Mouse (Mus musculus) kidney, postnatal 14 days (tissue): ENCODE measurements around the gene Gtsf1l.

Experiments
- DNase-seq: peaks from one replicate; pipeline ENCODE4 v3.0.0; 2022; ENCODE audit warnings: mixed read lengths

Gtsf1l gene

GRCm38 (mm10) chr2:163087728-163088127 is at the start of gene Gtsf1l:
Gene Gtsf1l (minus strand): TSS chr2:163087855.
- DNase-seq = no peak

- no peak for DNase-seq
Measured at GRCm38 (mm10) chr2:163136996-163137395, 49.3 kb upstream of the Gtsf1l start.

- no peak for DNase-seq
Measured at GRCm38 (mm10) chr2:163135931-163136330, 48.3 kb upstream of the Gtsf1l start.

DNA sequence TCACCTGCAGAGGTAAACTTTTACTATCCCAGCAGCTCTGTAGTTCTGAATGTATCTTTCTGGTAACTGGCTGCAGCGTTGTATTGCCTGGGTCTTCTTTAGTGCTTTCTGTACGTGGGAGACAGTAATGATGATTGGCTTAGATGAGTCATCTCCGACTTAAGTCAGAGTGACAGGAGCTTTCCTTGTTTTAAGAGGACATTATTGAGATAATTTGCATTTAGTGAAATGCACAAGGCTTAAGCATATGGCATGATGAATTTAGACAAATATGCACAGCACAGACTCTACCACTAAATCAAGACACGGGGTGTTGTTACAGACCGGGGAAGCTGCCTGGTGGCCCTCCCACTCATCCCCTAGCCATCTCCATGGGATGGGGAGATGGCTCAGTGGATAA is 44.7 kb upstream of the Gtsf1l start:
- DNase-seq = no peak

DNA sequence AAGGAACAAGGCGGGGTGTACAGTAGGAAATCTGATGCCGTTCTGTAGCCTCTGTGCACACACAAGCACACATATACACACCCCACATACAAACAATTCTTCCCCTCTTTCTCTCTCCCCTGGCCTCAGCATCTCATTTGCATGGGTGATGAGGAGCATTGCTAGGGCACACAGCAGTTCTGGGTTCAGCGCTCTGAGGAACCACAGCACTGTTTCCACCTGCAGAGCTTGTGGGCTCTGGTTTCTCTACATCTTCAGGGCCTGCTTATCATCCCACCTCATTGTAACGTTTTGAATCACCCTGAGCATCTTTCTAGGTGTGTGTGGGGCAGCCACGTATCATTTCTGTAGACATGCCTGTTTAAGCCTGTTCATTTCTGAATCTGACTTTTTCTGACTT is 43.2 kb upstream of the Gtsf1l start:
- no peak for DNase-seq

- DNase-seq = no peak
Measured at GRCm38 (mm10) chr2:163123496-163123895, 35.8 kb upstream of the Gtsf1l start.

DNA sequence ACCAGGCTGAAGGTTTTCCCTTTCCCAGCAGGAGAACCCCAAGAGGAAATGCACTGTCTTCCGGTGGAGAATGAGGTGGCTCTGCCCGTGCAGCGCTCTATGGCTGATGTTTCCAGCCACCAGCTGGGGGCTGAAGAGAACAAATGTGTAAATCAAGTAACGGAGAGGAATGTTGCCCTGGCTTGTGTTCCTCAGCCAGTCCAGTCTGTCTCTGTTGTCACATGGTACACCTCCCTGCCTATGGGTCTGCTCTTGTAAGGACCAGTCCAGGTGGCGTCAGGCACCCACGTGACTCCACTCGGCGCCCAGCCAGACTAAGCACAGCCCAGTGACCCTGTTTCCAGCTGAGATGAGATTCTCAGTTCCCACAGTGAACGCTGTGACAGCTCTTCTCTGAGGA is 34.7 kb upstream of the Gtsf1l start:
- peak; percentile 72 for DNase-seq

- no peak for DNase-seq
Measured at GRCm38 (mm10) chr2:163121353-163121660, 33.7 kb upstream of the Gtsf1l start.

DNA sequence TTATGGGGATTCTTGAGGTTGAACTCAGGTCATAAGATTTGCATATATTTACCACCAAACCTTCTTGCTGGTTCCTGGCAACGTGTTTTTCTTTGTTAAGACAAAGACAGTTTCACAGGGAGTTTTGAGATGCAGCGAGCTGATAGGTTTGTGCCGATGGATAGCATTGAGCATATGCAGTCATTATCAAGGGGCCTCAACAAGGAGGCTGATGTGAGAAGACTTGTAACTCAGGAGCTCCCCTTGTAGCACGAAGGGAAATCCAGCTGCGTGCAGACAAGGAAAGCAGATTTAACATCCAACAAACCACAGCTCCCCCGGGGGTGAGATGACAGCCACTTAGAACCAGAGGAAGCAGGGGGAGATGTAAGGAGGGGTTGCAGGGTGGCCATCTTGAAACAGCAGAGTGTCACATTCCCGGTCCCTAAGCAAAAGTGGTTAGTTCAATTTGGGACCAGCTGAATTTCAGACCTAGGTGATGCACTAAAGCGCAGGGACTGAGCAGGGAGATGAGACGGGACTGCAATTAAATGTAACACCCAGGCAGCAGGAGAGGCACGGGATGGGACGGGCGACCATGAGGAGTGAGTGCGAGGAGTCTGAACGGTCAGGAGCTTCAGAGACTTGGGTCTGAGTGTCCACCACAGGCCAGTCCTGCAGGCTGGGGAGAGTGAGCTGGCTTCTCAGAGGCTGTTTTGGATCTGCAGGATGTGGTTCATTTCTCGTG is 33.1 kb upstream of the Gtsf1l start:
- no peak for DNase-seq

DNA sequence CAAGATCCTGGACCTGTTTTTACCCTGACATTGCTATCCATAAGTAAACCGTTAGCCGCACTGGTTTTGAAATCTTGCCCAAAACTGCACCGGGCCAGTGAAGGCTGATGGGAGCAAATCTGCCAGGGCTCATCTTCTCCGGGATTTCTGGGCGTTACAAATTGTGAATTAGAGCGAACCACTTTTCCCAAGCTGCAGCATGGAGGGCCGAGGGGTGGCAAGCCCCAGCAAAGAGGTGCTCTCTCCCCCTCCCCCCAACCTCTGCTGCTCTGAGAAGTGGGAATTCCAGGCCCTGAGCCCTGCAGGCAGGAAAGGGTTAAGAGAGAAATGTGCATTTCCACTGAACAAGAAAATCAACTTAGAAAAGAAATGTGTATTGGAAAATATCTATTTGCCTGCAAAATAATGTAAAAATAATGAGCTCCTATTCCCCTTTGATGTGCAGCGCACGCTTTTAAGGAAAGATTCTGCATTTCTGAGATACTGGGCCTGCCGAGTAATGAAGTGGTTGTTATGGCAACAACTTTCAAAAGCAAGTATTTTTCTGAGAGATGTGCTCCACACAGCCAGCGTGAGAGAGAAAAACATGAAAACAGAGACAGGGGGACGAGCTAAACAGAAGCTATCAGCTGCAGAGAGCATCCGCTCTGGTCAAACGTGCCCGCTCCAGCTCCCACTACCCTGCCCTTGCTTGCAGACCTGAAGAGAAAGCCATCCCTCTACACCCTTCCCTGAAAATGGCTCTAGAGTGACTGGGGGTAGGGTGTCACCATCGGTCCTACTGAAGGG is 24.0 kb upstream of the Gtsf1l start:
- no peak for DNase-seq

GRCm38 (mm10) chr2:163110706-163111105 is 23.1 kb upstream of the Gtsf1l start:
- DNase-seq = no peak

GRCm38 (mm10) chr2:163108385-163108784 is 20.7 kb upstream of the Gtsf1l start:
- no peak for DNase-seq

DNA sequence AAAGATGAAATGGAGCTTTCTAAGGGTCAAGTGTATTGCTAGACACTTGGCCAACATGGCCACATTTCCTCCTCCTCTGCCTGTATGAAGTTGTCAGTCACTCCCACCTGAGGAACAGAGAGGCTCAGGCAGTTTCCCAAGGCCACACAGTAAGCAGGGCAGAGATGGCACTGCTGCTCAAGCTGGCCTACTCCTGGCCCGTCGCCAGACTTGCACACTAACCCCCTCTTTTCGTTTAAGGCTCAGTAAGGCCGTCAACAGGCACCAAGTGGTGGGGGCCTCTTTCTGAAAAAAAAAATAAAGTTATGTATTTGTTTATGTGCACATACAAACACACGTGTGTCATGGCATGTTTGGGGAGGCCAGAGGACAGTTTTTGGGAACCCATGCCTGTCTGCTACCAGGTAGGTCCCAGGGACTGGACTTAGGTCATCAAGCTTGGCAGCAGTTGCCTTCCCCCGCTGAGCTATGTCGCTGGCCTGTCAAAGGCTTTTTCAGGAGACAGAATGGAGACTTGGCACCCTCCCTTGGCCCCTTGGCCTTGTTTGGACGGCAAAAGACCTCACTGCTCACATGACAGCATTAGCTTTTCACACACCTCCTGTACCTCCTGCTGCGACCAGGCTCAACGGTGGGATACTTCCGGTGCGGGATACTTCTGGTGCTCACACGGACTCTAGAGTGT is 16.6 kb upstream of the Gtsf1l start:
- no peak for DNase-seq

GRCm38 (mm10) chr2:163102900-163103653 is 15.4 kb upstream of the Gtsf1l start:
- no peak for DNase-seq

DNA sequence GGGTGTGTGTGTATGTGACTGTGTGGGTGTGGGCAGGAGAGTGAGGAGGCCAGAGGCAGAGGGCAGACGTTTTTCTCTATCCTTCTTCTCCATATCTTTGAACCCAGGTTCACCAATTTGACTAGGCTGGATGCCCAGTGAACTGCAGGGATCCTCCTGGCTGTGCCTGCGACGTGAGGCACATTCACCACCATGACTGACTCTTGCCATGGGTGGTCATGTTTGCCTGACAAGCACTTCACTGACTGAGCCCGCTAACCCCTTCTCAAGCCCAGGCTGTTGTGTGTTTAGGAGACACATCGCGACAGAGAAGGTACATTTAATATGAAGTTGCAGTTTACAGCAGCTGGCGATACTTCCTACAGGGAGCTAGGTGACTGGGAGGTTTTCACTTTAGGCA is 14.6 kb upstream of the Gtsf1l start:
- no peak for DNase-seq

- DNase-seq = peak; percentile 66
Measured at GRCm38 (mm10) chr2:163101646-163102203, 14.1 kb upstream of the Gtsf1l start.

- DNase-seq = no peak
Measured at GRCm38 (mm10) chr2:163100551-163100950, 12.9 kb upstream of the Gtsf1l start.

DNA sequence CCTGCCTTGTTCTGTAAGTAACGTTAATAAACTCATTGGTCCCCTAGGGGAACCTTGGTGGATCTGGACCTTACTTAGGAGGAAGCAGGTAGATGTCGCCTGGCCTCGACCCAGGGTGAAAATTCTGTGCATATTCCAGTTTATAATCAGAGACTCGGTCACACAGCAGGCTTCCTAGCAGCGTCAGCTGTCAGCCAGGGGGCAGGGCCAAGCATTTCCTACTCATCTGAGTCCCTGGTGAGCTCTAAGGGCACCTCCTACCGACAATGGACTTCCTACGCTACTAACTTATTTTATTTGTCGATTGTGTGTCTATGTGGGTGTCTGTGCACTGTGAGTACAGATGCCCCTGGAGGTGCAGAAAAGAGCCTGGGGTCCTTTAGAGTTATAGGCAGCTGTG is 12.3 kb upstream of the Gtsf1l start:
- DNase-seq = no peak

DNA sequence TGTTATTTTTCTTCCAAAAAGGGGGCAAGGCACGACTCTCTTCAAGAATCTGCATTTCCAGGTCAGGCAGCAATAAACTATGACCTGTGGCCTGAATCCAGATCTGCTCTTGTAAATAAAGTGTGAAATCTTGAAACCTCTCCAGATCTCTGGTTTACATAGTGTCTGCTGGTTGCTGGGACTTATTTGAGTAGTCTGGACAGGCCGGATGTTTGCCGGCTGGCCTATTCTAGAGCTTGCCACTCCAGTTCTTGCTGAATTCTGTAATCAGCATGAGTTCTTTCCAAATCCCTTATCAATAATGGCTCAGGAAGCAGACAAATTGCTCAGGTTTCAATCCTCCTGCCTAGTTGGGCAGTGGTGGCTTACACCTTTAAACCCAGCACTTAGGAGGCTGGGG is 8.1 kb upstream of the Gtsf1l start:
- peak; percentile 40 for DNase-seq

GRCm38 (mm10) chr2:163094909-163095308 is 7.3 kb upstream of the Gtsf1l start:
- no peak for DNase-seq

DNA sequence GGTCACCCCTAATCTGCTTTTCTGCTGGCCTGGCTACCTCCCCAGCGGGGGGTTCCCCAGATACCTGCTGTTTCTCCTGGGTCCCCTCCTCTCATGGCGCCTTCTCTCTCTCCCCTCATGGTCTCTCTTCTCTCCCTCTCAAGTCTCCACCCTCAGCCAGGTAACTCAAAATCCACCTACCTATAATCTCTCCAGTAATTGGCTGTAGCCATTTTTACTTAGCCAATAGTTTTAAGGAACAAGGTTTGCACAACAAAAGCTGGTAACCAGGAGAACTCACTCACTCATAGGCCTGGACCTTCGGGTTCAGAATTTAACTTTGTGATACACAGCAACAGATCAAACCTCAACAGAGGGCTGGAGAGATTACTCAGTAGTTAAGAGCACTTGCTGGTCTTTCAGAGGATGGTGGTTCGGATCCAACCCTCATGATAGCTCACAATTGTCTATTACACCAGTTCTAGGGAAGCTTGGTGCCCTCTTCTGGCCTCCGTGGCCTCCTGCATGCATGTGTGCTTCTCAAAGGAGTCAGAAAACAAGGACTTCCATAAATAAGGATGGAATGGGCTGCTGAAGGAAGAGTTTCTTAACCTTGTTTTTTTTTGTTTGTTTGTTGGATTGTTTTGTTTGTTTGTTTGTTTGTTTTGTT is 1.9 kb upstream of the Gtsf1l start:
- DNase-seq = peak; percentile 21

DNA sequence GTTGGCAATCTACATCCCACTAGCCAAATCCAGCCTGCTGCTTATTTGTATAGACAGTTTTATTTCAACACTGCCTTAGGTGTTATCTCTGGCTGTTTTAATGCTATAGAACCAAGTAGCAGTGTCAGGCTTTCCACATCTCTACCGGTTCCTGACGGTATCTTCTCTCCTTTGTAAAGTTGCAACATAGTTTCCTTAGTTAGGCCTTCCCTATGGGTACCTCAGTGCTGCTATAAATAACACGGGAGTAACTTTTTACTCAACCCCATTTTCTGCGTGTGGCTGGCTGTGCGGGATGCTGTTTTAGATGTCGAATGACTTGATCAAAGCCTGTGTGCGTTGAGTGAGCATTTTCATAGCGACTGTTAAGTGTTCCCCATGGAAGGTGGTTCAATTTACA is 1.1 kb downstream of the Gtsf1l start:
- no peak for DNase-seq
